Mouse (Mus musculus): ENCODE measurements around the gene Igf2bp2.

- no peak for TF ChIP-seq GATA1 (IDR thresholded peaks at IDR 0.05; ENCODE audit: borderline replicate concordance, low read length)
- TF ChIP-seq FLI1 (IDR thresholded peaks at IDR 0.05; ENCODE audit: low read length): no peak
Observed at GRCm38 (mm10) chr16:22121109-22121508, 42.0 kb downstream of the Igf2bp2 start.
